Mouse (Mus musculus) adrenal gland, postnatal 14 days (tissue): Measurements from ENCODE around the gene Abcd3. TPM values are rescaled to one million over a fixed set of nuclear protein-coding genes. Genes with fewer than 3 reads are reported as not detected.

Experiments used
- DNase-seq: peaks from one replicate; pipeline ENCODE4 v3.0.0; 2021; ENCODE audit warnings: mixed read lengths
- long read RNA-seq, 2 experiments: library from polyadenylated mRNA; stranded (forward); transcript quantifications; one replicate each; pipeline ENCODE4 v2.0.0; 2021
- total RNA-seq: library from RNA; stranded (reverse); gene quantifications from 2 replicates; pipeline ENCODE4 v1.2.3, GENCODE M21; 2021

The Abcd3 gene
- 137 and 169 TPM in 2 replicates for total RNA-seq
- long read RNA-seq, experiment 1, transcript Abcd3-201 (23 exons, 3,489 nt) = major isoform, 141 of 173 reads
- long read RNA-seq, experiment 1, partial matches to known transcripts = 7 of 173 reads
- long read RNA-seq, experiment 1, other reads (novel, unspliced or antisense) = 25 of 173 reads
- long read RNA-seq, experiment 2, transcript Abcd3-201 (23 exons, 3,489 nt) = major isoform, 89 of 135 reads
- long read RNA-seq, experiment 2, partial matches to known transcripts = 6 of 135 reads
- long read RNA-seq, experiment 2, other reads (novel, unspliced or antisense) = 40 of 135 reads

DNA sequence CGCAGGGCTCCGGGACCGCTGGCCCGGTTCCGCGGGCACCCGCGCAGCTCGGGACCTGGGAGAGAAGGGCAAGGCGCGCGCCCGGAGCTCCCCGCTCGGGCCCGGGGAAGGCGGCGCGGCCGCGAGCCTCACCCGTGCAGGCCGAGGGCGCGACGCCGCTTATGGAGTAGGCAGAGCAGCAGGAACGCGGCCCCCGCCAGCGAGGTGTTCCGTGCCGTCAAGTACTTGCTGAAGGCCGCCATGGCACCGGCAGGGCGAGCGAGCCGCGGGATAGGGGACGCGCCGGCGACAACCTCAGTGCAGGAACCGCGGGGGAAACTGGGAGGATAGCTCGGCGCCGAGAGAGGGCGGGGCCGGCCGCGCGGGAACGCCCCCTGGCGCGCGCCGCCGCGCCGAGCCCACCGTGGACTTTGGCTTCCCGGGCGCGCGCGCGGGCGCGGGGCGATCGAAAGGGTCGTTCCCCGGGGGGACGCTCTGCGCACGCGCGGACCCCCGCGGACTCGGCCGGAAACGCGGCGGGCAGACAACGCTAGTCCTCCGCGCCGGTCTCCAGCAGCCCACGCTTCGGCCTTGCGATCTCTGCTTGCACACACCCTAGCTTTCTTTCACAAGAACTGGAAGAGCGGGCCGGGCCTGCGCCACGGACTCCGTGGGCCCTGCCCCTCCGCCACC, at the start of gene Abcd3:
Gene Abcd3 (minus strand): TSS at position 426 of the 672 bp plus-strand sequence.
- DNase-seq = peak; percentile 93

DNA sequence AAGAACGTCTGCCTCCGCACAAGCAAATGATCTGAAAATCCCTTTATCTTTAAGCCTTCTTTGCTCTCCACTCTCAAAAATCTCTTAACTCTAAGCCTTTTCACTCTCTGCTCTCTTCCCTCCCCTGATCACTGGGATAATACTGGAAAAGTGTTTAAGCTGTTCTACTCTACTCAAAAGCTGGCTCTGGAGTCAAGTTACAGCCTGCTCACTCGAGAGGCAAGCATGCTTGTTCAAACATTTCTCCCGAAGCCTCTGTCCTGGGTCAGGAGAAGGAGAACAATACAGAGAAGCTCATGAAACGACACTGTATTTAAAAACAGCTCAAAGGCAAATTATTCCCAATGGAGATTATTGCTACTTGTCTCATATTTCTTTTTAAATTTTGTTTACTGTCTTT, 44.0 kb upstream of the Abcd3 start:
- no peak for DNase-seq

DNA sequence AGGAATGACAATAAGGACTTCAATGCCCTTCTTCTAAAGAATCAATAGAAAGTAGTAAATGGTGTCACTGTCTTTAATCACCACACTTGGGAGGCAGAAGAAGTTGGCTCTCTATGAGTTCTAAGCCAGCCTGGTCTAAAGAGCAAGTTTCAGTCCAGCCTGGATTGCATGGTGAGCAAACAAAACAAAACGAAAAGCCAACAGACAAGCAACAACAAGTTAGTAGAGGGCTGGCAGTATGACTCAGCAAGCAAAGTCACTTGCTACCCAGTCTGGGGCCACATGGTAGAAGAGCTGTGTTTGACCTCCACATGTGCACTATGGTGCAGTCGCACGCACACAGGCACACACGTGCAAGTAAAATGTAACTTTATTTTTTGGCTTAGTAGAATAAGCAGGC, 41.0 kb upstream of the Abcd3 start:
- no peak for DNase-seq

DNA sequence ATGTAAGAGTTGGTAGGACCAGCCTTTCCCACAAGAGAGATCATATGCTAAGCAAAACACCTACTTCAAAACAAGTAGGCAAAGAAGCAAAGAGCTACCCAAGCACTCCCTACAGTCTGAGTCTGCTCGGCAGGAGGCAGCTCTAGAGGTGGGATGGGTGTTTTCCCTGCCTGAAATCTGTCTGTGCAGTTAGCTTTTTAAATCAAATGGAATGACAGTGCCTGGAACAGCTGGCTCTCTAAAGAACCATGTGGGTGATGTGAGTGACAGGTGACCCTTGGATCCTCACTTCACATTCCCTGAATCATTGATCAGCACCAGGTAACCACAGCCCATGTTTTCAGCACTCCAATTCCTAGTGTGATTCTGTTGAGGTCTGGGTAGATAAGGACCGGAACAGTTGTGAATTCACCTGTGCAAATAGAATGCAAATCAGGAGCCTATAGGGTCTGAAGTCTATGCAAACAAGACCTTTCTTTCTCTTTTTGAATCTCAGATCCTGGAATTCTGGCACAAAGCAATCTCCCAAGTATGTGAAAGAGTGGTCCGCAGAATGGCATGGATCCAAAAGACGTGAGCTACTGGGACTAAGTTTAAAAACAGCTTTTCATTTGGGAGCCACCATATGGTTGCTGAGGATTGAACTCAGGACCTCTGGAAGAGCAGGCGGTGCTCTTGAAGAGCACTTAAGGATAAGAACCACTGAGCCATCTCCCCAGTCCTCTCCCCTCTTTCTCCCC, 38.8 kb upstream of the Abcd3 start:
- DNase-seq = no peak

DNA sequence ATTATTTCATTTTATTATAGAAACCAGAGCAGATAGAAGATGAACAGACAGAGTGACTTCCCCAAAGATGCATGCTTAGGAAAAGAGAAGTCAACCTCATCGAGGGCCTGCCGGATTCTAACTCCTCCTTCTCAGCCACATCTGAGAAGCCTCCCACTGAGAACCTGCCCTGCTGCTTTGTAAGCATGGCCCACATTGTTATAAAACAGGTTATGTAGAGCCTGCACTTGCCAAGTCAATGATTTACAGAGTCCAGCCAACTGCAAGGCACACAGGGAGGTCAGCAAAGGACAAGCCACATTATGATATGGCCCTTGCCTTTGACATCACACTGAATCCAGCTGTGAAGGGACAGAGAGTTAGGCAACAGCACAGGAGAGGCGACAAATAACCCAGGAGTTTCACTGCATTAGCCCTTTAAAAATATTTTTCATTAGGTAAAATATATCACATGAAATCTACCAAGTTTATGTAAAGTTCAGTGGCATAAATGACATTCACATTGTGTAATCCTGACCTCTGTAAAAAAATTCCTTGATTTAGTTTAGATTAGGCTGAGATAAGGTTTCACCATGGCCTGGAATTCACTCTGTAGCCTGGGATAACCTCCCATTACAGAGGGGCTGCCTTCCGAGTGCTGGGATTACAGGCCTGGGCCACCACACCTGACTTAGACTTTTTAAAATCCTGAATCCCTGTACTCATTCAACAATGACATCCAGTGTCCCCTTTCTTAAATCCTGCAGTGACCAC, 37.1 kb upstream of the Abcd3 start:
- DNase-seq = no peak

DNA sequence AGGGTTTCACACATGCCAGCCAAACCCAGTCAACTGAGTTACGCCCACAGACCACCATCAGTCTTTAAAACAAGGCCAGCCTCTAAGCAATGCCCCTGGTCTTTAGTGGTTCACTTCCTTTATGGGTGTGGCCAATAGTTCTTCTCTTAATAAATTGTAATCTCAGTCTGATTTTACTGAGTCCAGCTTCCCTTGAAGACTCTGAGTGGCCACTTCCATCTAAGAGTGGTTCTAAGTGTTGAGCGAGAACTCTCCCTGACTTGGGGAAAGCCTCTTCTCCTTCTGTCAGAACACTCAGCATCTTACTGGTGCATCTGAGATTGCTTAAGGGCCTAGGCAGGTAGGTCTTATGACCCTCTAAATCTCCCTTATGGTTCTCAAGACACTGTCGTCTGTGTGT, 35.9 kb upstream of the Abcd3 start:
- DNase-seq = no peak

DNA sequence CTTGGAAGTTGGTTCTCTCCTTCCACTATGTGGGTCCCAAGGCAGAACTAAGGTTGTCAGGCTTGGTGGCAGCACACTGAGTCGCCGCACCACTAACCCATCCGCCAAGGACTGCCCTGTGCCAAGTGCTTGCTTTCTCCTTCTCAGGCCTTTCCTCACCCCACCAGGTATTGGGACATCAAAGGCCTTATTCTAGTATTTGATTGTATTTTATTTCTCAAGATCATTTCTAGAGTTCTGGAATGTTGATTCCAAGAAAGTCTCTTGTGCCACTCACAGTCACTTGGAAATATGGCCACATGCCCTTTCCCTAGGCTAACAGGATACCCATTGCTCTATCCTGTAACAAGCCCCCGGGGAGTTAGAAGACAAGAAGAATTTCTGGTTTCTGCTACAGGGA, 35.3 kb upstream of the Abcd3 start:
- DNase-seq = peak; percentile 45

DNA sequence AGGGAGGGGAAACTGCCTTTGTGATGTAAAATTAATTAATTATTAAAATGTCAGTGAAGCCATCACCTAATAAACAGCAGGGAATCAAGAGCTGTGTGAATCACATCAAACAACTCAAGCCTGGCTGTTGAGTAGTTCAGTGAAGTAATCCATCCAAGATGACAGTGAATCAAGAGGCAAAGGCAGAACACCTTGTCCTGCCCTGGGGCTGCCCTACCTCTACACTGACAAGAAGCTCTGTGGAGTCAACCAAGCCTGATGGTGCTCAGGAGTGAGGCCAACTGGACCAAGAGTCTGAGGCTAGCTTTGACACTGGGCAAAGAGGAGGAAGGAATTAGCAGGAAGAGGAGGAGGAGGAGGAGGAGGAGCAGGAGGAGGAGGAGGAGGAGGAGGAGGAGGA, 32.2 kb upstream of the Abcd3 start:
- no peak for DNase-seq

DNA sequence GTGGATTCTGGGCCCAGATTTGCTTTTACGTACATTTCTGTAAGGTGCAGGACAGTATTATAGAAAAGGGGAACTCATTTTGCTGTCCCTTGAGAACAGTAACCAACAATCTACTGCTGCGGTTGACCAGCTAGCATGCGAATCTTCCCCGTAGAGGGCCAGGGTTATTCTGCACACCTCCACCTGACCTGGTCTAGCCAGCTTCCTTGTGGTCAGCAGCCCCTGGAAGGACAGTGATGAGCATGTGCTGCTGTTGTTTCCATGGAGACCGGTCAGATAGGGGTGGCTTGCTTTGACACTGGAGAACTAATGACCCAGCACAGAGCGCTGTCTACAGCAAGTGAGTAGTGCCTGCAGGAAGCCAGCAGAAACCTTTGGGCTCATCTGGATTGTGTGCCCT, 29.6 kb upstream of the Abcd3 start:
- DNase-seq = no peak

DNA sequence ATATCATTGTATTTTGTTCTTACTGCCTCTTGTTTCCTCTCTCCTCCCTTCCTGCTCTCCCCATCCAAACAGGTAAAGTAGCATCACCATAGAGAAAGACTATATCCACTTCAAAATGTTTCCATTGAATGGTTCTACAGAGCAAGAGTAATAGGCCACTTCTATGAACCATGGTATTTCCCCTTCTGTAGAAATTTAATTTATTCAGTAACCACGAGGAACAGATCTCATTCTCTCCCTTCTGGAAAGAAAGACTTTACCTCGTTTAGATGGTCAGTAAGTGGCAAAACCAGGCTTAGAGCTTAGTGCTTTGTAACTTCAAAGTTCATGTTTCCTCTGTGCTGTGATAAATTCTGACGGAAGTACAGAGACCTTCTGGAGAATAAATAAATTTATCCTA, 28.9 kb upstream of the Abcd3 start:
- DNase-seq = no peak

DNA sequence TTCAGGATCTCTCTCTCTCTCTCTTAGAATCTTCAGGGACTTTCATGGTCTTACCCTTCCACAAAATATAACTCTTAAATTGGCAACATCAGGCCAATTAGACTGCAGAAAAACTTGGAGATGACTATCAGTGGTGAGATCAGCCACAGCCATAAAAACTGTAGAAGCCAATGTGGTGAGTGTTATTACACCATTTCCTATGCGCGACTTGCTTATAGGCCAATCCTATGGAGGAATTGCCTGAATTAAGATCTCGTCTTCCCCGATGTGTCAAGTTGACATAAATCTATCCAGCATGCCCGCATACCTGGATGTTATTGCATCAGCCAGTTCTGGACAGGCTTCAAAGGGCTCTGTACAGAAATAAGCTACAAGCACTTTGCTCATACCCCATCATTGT, 28.2 kb upstream of the Abcd3 start:
- DNase-seq = no peak

DNA sequence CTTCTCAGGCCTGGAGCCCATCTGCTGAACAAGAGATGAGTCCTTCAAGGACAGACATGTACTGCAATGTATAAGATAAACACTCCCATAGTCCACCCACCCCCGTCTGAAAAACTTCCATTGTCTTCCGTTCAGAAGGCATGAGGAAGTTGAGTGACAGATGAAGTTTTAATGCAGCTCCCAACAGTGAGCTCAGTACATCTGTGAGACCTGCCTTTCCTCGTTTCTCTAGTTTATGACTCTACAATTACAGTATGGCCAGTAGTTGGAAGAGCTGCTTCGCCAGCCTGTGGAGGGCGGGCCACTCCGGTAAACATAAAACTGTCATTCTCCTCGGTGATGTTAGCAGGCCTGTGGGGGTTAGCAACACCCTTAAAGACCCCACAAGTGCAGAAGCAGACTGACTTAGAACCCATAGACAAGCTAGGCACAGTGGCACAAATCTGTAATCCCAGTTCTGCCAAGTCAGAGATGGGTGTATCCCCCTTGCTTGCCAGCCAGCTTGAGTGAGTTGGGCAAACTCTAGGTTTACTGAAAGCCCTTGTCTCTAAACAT, 27.3 kb upstream of the Abcd3 start:
- no peak for DNase-seq

DNA sequence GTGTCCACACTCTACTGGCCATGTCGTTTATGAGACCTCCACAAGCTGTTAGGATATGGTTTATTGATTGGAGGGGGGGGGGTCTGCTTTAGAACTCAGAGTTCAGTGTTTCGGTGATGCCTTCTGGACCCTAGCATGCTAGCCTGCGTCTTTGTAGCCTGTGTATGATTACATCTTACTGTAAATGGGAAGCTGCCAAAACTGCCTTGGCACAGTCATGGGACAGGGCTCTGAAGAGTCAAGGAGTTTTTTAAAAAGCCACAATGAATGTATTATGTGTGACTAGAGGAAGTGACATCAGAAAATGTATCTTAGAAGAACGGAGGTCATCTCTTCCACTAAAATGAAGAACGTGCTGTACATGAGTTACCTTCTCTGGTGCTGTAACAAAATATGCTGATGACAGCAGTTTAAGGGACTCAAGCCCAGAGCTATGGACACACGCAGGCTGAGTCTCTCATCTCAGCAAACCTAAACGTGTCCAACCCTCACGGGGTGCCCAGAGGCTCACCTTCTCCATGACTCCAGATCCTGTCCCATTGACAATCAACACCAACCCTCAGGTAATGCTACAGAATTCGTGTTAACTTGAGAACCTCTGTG, 26.4 kb upstream of the Abcd3 start:
- peak; percentile 24 for DNase-seq

DNA sequence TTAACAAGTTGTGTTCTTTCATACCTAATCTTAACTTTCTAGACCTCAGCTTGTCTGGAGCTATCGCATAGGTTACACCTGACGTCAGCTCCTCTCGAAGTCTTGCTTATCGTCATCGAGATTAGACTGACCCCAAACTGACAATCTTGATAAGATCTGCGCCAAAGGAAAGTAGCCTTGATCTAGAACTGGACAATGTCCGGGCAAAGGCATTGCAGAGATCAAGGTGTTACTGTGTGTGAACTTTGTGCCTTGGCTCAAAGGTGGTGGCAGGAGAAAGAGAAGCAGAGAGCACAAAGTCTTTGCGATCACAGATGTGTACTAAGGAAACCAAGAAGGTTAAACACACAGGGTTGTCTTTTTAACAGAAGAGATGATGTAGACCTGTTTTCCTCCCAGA, 25.2 kb upstream of the Abcd3 start:
- DNase-seq = no peak

DNA sequence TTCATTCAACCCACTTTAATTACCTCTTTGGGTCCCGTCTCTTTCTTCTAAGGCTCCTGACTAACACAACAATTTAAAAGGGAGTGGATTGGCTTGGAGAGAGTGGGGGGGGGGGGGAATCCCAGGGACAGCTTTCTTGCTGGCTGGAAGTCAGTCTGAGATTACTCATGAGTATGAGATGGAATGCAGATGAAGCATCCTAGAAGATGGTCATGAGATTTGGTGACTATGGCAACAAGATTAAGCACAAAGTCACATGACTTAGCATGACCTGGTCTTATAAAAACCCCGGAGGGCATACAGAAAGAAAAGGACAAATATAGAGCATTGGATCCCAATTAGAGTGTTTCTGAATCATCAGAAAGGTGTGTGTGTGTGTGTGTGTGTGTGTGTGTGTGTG, 19.6 kb upstream of the Abcd3 start:
- no peak for DNase-seq

DNA sequence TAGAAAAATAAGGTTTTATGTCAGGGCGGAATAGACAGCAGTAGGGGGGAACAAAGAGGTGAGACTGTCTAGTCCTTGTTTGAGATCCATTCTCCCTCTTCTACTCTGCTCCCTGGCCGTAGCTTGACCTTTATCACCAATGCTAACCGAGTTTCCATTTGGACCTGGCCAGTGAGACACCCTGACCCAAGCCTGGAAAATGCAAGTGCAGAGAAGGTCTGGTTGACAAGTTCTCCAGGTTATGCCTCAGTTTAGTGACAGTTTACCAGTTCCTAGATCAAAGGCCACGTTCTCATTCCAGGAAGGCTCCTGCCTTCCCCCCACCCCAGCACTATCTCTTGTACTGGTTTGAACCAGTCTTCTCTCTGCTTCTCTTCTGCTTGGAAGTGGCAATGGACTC, 19.1 kb upstream of the Abcd3 start:
- no peak for DNase-seq

DNA sequence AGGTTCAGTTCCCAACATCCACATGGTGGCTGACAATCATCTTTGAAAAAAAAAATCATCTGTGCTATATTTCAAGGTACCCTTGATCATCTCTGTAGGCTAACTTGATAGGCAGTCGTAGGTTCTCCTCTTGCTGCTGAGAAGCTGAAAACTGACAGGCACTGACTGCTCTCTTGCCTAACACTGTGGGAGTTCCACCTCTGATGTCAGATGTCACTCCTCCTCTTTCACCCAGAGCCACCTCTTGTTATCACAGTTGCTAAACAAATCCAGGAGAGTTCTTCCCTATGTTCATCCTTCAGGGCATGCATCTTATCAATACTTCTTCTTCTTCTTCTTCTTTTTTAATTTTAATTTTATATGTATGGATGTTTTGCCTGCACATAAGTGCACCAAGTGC, 10.0 kb upstream of the Abcd3 start:
- no peak for DNase-seq

DNA sequence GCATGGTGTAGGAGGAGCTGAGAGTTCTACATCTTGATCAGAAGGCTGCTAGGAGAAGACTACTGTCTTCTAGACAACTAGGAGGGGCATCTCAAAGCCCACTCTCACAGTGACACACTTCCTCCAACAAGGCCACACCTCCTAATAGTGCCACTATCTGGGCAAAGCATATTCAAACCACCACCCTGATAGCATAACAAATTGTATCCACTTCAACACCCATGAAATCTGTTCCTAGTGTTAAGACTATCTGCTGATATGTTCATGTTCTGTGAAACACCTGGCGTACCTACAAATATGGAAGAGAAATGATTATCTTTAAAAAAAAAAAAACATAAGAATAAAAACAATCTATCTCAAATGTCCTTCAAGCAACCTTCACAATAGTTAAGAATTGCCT, 9.2 kb upstream of the Abcd3 start:
- no peak for DNase-seq

DNA sequence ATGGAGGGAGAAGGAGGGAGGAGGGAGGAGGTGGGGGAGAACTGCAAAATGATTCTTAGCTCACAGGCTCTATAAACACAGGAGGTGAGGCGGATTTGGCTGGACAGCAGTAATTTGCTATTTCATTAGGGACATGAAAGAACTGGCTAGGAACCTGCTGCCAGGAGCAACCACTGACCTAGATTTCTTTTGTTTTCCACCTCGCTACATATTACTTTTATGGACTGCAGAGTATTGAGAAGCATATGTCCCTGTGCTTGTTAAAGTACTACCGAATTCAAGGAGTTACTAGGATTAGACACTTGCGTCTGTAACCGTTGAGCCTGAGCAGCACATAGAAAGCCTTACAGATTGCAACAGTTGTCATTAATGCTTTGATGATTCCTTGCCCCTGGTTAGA, 7.5 kb upstream of the Abcd3 start:
- no peak for DNase-seq

DNA sequence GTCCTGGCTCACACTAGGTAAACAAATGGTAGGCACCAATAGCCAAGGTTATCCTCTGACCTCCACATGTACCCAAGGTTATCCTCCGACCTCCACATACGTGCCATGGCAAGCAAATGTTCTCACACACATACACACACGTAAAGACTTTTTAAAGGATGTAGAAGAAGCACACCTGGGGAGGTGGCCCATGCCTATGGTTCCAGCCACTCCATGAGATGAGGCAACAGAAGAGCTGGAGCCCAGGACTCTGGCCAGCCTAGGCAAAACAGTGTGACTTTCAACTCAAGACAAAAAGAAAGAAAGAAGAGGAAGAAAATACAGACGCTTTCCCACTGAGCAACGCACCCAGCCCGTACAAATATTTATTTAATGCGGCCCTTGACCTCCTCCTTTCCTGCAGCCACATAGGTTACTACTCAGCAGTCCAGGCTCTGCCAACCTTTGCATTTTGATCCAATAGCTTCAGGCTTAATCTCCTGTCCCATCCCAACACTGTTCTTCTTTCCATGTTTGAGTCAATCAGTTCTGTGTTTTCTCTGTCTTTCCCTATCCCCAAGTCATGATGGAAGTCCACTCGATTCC, 6.5 kb upstream of the Abcd3 start:
- DNase-seq = no peak

DNA sequence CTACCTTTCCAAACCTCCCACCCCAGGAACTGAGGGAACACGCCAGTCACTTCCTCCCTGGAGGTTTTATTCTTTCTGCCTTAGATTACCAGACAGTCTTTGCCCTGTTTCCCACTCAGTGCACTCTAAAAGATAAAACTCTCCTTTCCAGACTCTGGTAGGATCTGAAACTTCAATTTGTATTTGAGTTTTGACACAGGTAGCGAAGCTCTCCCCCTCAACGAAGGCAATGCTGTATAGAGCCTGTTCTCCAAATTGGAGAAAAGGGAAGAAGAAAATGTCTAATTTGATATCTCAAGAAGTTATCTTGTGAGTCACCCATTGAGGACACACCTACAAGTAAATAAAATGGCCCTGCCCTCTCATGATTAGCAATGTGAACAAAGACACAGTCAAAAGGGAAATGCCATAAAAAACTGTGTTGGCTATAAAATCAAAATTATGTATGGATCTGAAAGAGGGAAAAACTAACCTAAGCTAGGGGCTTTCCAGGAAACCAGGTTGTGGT, 4.6 kb upstream of the Abcd3 start:
- DNase-seq = no peak
